Mouse (Mus musculus): ENCODE data around the gene Prune1. TPM values are rescaled to one million over a fixed set of nuclear protein-coding genes. Genes with fewer than 3 reads are reported as not detected.

The Prune1 gene
- 10 to 100 TPM in 1 of 2 experiments, 1 to 10 TPM in 1; 6.3 to 10.1 TPM for polyA plus RNA-seq (2017; shearing (Covaris generic))

GRCm38 (mm10) chr3:95281216-95282126 is at the start of gene Prune1, which contains the start of gene Mindy1:
Gene Prune1, minus strand, starts transcription at chr3:95282076.
Gene Mindy1, plus strand, starts transcription at chr3:95281345.
- ATAC-seq = peak; percentile 95

- no peak for ATAC-seq
These were observed 49.7 kb upstream of the Prune1 start for GRCm38 (mm10) chr3:95331528-95331927.

- ATAC-seq = no peak
These were observed 47.0 kb upstream of the Prune1 start for GRCm38 (mm10) chr3:95328803-95329404.

GRCm38 (mm10) chr3:95324454-95325144 is 42.7 kb upstream of the Prune1 start:
- ATAC-seq = no peak

- ATAC-seq = no peak
These were observed 41.6 kb upstream of the Prune1 start for GRCm38 (mm10) chr3:95323429-95323828.

- ATAC-seq = no peak
These were observed 38.1 kb upstream of the Prune1 start for GRCm38 (mm10) chr3:95319701-95320625.

GRCm38 (mm10) chr3:95319110-95319509 is 37.2 kb upstream of the Prune1 start:
- no peak for ATAC-seq

- no peak for ATAC-seq
These were observed 36.7 kb upstream of the Prune1 start for GRCm38 (mm10) chr3:95318548-95318947.

- peak; percentile 32 for ATAC-seq
These were observed 35.7 kb upstream of the Prune1 start for GRCm38 (mm10) chr3:95317414-95318080.

GRCm38 (mm10) chr3:95315844-95316550 is 34.1 kb upstream of the Prune1 start:
- no peak for ATAC-seq

- peak; percentile 90 for ATAC-seq
These were observed 33.4 kb upstream of the Prune1 start for GRCm38 (mm10) chr3:95315094-95315843.

GRCm38 (mm10) chr3:95314486-95315093 is 32.7 kb upstream of the Prune1 start, which contains the start of gene Cers2:
Gene Cers2, plus strand, starts transcription at chr3:95314791.
- no peak for ATAC-seq

GRCm38 (mm10) chr3:95314075-95314474 is 32.2 kb upstream of the Prune1 start:
- no peak for ATAC-seq

GRCm38 (mm10) chr3:95313476-95313875 is 31.6 kb upstream of the Prune1 start:
- ATAC-seq = no peak

GRCm38 (mm10) chr3:95312623-95313022 is 30.7 kb upstream of the Prune1 start:
- ATAC-seq = no peak

- ATAC-seq = no peak
These were observed 29.3 kb upstream of the Prune1 start for GRCm38 (mm10) chr3:95310968-95311882.

- ATAC-seq = no peak
These were observed 28.6 kb upstream of the Prune1 start for GRCm38 (mm10) chr3:95310496-95310895.

GRCm38 (mm10) chr3:95307100-95307499 is 25.2 kb upstream of the Prune1 start, which contains the start of gene Anxa9:
Gene Anxa9, minus strand, starts transcription at chr3:95307176.
- ATAC-seq = no peak

Data from CD4-positive, CD25-positive, alpha-beta regulatory T cell, adult 4 months (primary cell).